ENCODE assay signal across 14 mouse cellular contexts in genomic region chr6:93856783-93857182, GRCm38 (mm10).
DNase-seq lines count a peak whose midpoint lies in the region; ATAC-seq and TF ChIP-seq lines count a peak whose summit lies in the region.
"Had no signal": no experiment of that assay in that cellular context is flagged by ENCODE, and none has a peak within 500 bp of the region (broad histone marks: within the 10 kb centered on the region; RNA-seq: fewer than 3 reads in every experiment).

No protein-coding gene starts in this region.

- H3K4me2 ChIP-seq in forebrain, embryonic 12.5 days, result no peak overlapping the region
- no peak overlapping the region for H3K4me2 ChIP-seq in hindbrain, embryonic 13.5 days
- H3K4me2 ChIP-seq in neural tube, embryonic 14.5 days (ENCODE audit: low read depth, low read length), result no peak overlapping the region
- H3K4me2 ChIP-seq: heart, embryonic 15.5 days; limb, embryonic 13.5 days had no signal

- H3K27me3 ChIP-seq in forebrain, embryonic 12.5 days, result no peaks in the 10 kb centered on the region
- no peaks in the 10 kb centered on the region for H3K27me3 ChIP-seq in hindbrain, embryonic 13.5 days
- H3K27me3 ChIP-seq in neural tube, embryonic 14.5 days (ENCODE audit: control insufficient read depth, insufficient read depth, low read length), result no peaks in the 10 kb centered on the region
- H3K27me3 ChIP-seq: heart, embryonic 15.5 days; limb, embryonic 13.5 days had no signal

- peaks cover 40% of the 10 kb centered on the region for H3K4me1 ChIP-seq in forebrain, embryonic 12.5 days
- peaks cover 38% of the 10 kb centered on the region for H3K4me1 ChIP-seq in hindbrain, embryonic 13.5 days (replicated peaks)
- H3K4me1 ChIP-seq in neural tube, embryonic 14.5 days (ENCODE audit: control insufficient read depth, insufficient read depth, low read length), result peaks cover 15% of the 10 kb centered on the region

- 9% methylated on average over 1 of the region's 1 CpGs for WGBS in forebrain, embryonic 12.5 days
- WGBS in hindbrain, embryonic 13.5 days, result 13% methylated on average over 1 of the region's 1 CpGs
- 19% methylated on average over 1 of the region's 1 CpGs for WGBS in neural tube, embryonic 14.5 days

- intact Hi-C loops in left cerebral cortex, adult 2 months (cut with DNase I), result loop anchor here (10.0 kb wide), 1 partner anchor 108 kb away; no protein-coding TSS in a partner anchor

- no peaks in the 10 kb centered on the region for H3K9me3 ChIP-seq in forebrain, embryonic 12.5 days
- no peaks in the 10 kb centered on the region for H3K9me3 ChIP-seq in hindbrain, embryonic 13.5 days
- H3K9me3 ChIP-seq in neural tube, embryonic 14.5 days (ENCODE audit: control insufficient read depth, low read length), result no peaks in the 10 kb centered on the region
- H3K9me3 ChIP-seq: heart, embryonic 15.5 days; limb, embryonic 13.5 days had no signal

- H3K36me3 ChIP-seq in forebrain, embryonic 12.5 days (replicated peaks), result no peaks in the 10 kb centered on the region; the same call in 1 of the 2 replicates
- no peaks in the 10 kb centered on the region for H3K36me3 ChIP-seq in hindbrain, embryonic 13.5 days
- no peaks in the 10 kb centered on the region for H3K36me3 ChIP-seq in neural tube, embryonic 14.5 days (ENCODE audit: control insufficient read depth, insufficient read depth, low read length)
- H3K36me3 ChIP-seq: heart, embryonic 15.5 days; limb, embryonic 13.5 days had no signal

- no peak for DNase-seq in left cerebral cortex, adult 2 months (ENCODE audit: extremely low spot score in 1 of 2, low spot score in 2 of 2)
- no peak for DNase-seq in left cerebral cortex, adult 18-20 months (ENCODE audit: low spot score in 2 of 2)
- DNase-seq in adrenal gland, adult 2 months, result no peak
- no peak for DNase-seq in thymus, postnatal 25 days
- DNase-seq: kidney, postnatal 36 days; right cerebral cortex, postnatal 4 days had no signal

- peak overlapping the region; percentile 80 for H3K27ac ChIP-seq in left cerebral cortex, adult 2 months
- H3K27ac ChIP-seq in forebrain, embryonic 12.5 days, result peak overlapping the region; percentile 75
- H3K27ac ChIP-seq in hindbrain, embryonic 13.5 days, result peak overlapping the region; percentile 83
- H3K27ac ChIP-seq in neural tube, embryonic 14.5 days (ENCODE audit: low read depth, low read length), result peak overlapping the region; percentile 45; the same call in 1 of the 2 replicates
- H3K27ac ChIP-seq: gastrocnemius, adult 2 months; heart, embryonic 15.5 days had no signal

- H3K4me3 ChIP-seq in left cerebral cortex, adult 2 months, result no peak overlapping the region
- no peak overlapping the region for H3K4me3 ChIP-seq in forebrain, embryonic 12.5 days (replicated peaks)
- no peak overlapping the region for H3K4me3 ChIP-seq in hindbrain, embryonic 13.5 days
- no peak overlapping the region for H3K4me3 ChIP-seq in neural tube, embryonic 14.5 days (ENCODE audit: low read depth, low read length)
- H3K4me3 ChIP-seq: gastrocnemius, adult 2 months; heart, embryonic 15.5 days; limb, embryonic 13.5 days had no signal

- no peak for ATAC-seq in forebrain, embryonic 12.5 days (ENCODE audit: low FRiP score)
- no peak for ATAC-seq in hindbrain, embryonic 13.5 days (ENCODE audit: low FRiP score)
- ATAC-seq in neural tube, embryonic 14.5 days (ENCODE audit: low read depth), result no peak
- ATAC-seq: CD4-positive, CD25-positive, alpha-beta regulatory T cell, adult 4 months; intestine, postnatal 0 days had no signal

- H3K9ac ChIP-seq in forebrain, embryonic 12.5 days, result peak overlapping the region; percentile 29; the same call in 1 of the 2 replicates
- peak overlapping the region; percentile 35 for H3K9ac ChIP-seq in hindbrain, embryonic 13.5 days
- H3K9ac ChIP-seq in neural tube, embryonic 14.5 days (replicated peaks; ENCODE audit: low read depth, low read length), result no peak overlapping the region
- H3K9ac ChIP-seq: heart, embryonic 15.5 days; limb, embryonic 13.5 days had no signal

- TF ChIP-seq CTCF in left cerebral cortex, adult 2 months (IDR thresholded peaks at IDR 0.05), result no peak
